Mouse (Mus musculus): Measurements from ENCODE around the gene Mif. TPM values are rescaled to one million over a fixed set of nuclear protein-coding genes. Genes with fewer than 3 reads are reported as not detected.
"Not testable (repeated sequence)": the region's sequence is repeated elsewhere in the genome, so short reads cannot be mapped to it uniquely, and the experiment has no call there.

Gene Mif
- polyA plus RNA-seq (2012; rRNA removed), result 1,035 and 1,146 TPM in 2 replicates

GRCm38 (mm10) chr10:75859786-75860470, at the start of gene Mif:
TSS of gene Mif (minus strand) at chr10:75860240.
- Histone ChIP-seq H3K27ac (ENCODE audit: insufficient read depth, low read length) (peak within 1 kb of the TSS; percentile 69), H3K4me3 (ENCODE audit: insufficient read depth, low read length) (peak within 1 kb of the TSS; percentile 86)
- TF ChIP-seq POLR2A (IDR thresholded peaks at IDR 0.05; ENCODE audit: extremely low read depth, insufficient read depth, low read length), result peak; percentile 91
- not testable (repeated sequence) for H3K4me1 ChIP-seq (ENCODE audit: control insufficient read depth, insufficient read depth, low read length)

GRCm38 (mm10) chr10:75906882-75907281, 46.8 kb upstream of the Mif start:
- no peak for TF ChIP-seq POLR2A (IDR thresholded peaks at IDR 0.05; ENCODE audit: extremely low read depth, insufficient read depth, low read length)
- TF ChIP-seq CTCF (IDR thresholded peaks at IDR 0.05; ENCODE audit: extremely low read depth, insufficient read depth, low read length), result no peak

GRCm38 (mm10) chr10:75904391-75904790, 44.4 kb upstream of the Mif start:
- Histone ChIP-seq H3K4me3 (ENCODE audit: insufficient read depth, low read length) (no peak overlapping the region), H3K27ac (ENCODE audit: insufficient read depth, low read length) (no peak overlapping the region), H3K4me1 (ENCODE audit: control insufficient read depth, insufficient read depth, low read length) (no peaks in the 10 kb centered on the region)
- no peak for TF ChIP-seq CTCF (IDR thresholded peaks at IDR 0.05; ENCODE audit: extremely low read depth, insufficient read depth, low read length)
- no peak for TF ChIP-seq POLR2A (IDR thresholded peaks at IDR 0.05; ENCODE audit: extremely low read depth, insufficient read depth, low read length)

More at GRCm38 (mm10) chr10:75906882-75907281, 46.8 kb upstream of the Mif start:
- Histone ChIP-seq H3K27ac (ENCODE audit: insufficient read depth, low read length) (no peak overlapping the region), H3K4me3 (ENCODE audit: insufficient read depth, low read length) (no peak overlapping the region), H3K4me1 (ENCODE audit: control insufficient read depth, insufficient read depth, low read length) (no peaks in the 10 kb centered on the region)

- Histone ChIP-seq H3K4me3 (ENCODE audit: insufficient read depth, low read length) (no peak overlapping the region), H3K27ac (ENCODE audit: insufficient read depth, low read length) (no peak overlapping the region), H3K4me1 (ENCODE audit: control insufficient read depth, insufficient read depth, low read length) (peaks cover 3% of the 10 kb centered on the region)
- TF ChIP-seq POLR2A (IDR thresholded peaks at IDR 0.05; ENCODE audit: extremely low read depth, insufficient read depth, low read length), result no peak
- TF ChIP-seq CTCF (IDR thresholded peaks at IDR 0.05; ENCODE audit: extremely low read depth, insufficient read depth, low read length), result no peak
These were observed 38.8 kb upstream of the Mif start for GRCm38 (mm10) chr10:75898846-75899245.

GRCm38 (mm10) chr10:75898039-75898564, 38.1 kb upstream of the Mif start:
- Histone ChIP-seq H3K4me3 (ENCODE audit: insufficient read depth, low read length) (no peak overlapping the region), H3K4me1 (ENCODE audit: control insufficient read depth, insufficient read depth, low read length) (peaks cover 3% of the 10 kb centered on the region), H3K27ac (ENCODE audit: insufficient read depth, low read length) (no peak overlapping the region)
- TF ChIP-seq CTCF (IDR thresholded peaks at IDR 0.05; ENCODE audit: extremely low read depth, insufficient read depth, low read length) (no peak), POLR2A (IDR thresholded peaks at IDR 0.05; ENCODE audit: extremely low read depth, insufficient read depth, low read length) (no peak)

- Histone ChIP-seq H3K4me1 (ENCODE audit: control insufficient read depth, insufficient read depth, low read length) (peaks cover 3% of the 10 kb centered on the region), H3K4me3 (ENCODE audit: insufficient read depth, low read length) (no peak overlapping the region), H3K27ac (ENCODE audit: insufficient read depth, low read length) (no peak overlapping the region)
- TF ChIP-seq CTCF (IDR thresholded peaks at IDR 0.05; ENCODE audit: extremely low read depth, insufficient read depth, low read length), result peak; percentile 74
- no peak for TF ChIP-seq POLR2A (IDR thresholded peaks at IDR 0.05; ENCODE audit: extremely low read depth, insufficient read depth, low read length)
These were observed 37.3 kb upstream of the Mif start for GRCm38 (mm10) chr10:75897373-75897772.

GRCm38 (mm10) chr10:75896208-75896607, 36.2 kb upstream of the Mif start:
- H3K4me3 ChIP-seq (ENCODE audit: insufficient read depth, low read length), result no peak overlapping the region
- peaks cover 3% of the 10 kb centered on the region for H3K4me1 ChIP-seq (ENCODE audit: control insufficient read depth, insufficient read depth, low read length)
- TF ChIP-seq POLR2A (IDR thresholded peaks at IDR 0.05; ENCODE audit: extremely low read depth, insufficient read depth, low read length), result no peak
- no peak for TF ChIP-seq CTCF (IDR thresholded peaks at IDR 0.05; ENCODE audit: extremely low read depth, insufficient read depth, low read length)
- no peak overlapping the region for H3K27ac ChIP-seq (ENCODE audit: insufficient read depth, low read length)

- no peak overlapping the region for H3K27ac ChIP-seq (ENCODE audit: insufficient read depth, low read length)
These were observed 35.7 kb upstream of the Mif start for GRCm38 (mm10) chr10:75895730-75896129.

GRCm38 (mm10) chr10:75894601-75895000, 34.6 kb upstream of the Mif start:
- TF ChIP-seq CTCF (IDR thresholded peaks at IDR 0.05; ENCODE audit: extremely low read depth, insufficient read depth, low read length) (no peak), POLR2A (IDR thresholded peaks at IDR 0.05; ENCODE audit: extremely low read depth, insufficient read depth, low read length) (no peak)

More at GRCm38 (mm10) chr10:75895730-75896129, 35.7 kb upstream of the Mif start:
- no peak overlapping the region for H3K4me3 ChIP-seq (ENCODE audit: insufficient read depth, low read length)
- TF ChIP-seq CTCF (IDR thresholded peaks at IDR 0.05; ENCODE audit: extremely low read depth, insufficient read depth, low read length), result no peak
- TF ChIP-seq POLR2A (IDR thresholded peaks at IDR 0.05; ENCODE audit: extremely low read depth, insufficient read depth, low read length), result no peak
- peaks cover 3% of the 10 kb centered on the region for H3K4me1 ChIP-seq (ENCODE audit: control insufficient read depth, insufficient read depth, low read length)

More at GRCm38 (mm10) chr10:75894601-75895000, 34.6 kb upstream of the Mif start:
- Histone ChIP-seq H3K4me1 (ENCODE audit: control insufficient read depth, insufficient read depth, low read length) (peaks cover 3% of the 10 kb centered on the region), H3K4me3 (ENCODE audit: insufficient read depth, low read length) (no peak overlapping the region), H3K27ac (ENCODE audit: insufficient read depth, low read length) (no peak overlapping the region)
